Mouse (Mus musculus) ovary, adult 18-20 months (tissue): Measurements from ENCODE around the gene Rab25.

Source experiments
- DNase-seq: peaks from one replicate; pipeline ENCODE4 v3.0.0; 2022; ENCODE audit warnings: low spot score, mixed read lengths

Gene Rab25

DNA sequence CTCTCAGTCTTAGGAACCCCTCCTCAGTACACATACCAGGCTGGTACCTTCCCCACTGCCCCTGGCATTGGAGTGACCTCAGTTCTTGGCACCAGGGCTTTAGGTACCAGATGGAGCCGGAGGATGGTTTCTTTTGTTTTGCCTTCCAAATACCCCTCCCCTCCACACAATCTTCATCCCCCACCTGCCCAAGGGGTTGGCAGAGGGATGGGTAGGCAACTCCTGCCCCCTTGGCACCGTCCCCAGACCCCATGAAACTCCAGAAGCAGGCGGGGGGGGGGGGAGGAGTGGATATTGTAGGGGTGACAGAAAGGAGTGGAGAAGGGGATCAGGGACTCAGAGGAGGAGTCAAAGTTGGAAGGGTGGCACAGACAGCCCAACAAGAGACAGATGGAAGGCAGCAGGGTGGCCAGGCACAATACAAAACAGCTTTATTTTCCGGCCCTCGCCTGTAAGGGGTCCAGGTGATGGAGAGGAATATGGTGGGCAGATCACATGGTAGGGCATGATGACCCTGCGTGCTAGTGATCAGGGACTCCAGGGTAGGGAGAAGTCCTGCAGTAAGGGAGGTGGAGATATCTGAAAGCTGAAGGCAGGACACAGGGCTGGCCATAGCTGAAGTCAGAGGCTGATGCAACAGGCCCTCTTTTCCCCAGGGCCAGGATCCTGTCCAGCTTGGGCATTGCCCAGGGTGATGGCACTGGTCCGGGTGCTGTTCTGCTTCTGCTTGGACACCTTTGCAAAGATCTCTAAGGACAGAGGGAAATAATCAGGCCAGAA lies 6.3 kb downstream of the Rab25 start:
- DNase-seq = no peak

DNA sequence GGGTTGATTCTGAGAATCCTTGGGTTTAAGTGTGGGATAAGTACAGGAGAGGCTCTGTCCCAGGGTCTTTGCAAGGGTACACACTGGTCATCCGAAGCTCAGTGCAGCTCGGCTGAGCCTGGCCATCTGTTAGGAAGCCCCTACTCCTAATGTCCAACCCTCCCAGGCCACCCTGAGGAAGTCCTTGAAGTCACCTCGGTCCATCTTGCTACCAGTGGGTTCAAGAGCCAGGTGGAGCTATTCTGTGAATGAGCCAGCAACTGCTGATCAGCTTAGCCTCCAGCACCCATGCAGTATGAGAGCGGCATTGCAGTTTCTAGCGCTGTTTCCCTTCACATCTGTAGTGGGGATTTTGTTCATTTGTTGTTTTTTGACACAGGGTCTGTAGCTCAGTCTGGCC lies 8.0 kb downstream of the Rab25 start:
- no peak for DNase-seq

DNA sequence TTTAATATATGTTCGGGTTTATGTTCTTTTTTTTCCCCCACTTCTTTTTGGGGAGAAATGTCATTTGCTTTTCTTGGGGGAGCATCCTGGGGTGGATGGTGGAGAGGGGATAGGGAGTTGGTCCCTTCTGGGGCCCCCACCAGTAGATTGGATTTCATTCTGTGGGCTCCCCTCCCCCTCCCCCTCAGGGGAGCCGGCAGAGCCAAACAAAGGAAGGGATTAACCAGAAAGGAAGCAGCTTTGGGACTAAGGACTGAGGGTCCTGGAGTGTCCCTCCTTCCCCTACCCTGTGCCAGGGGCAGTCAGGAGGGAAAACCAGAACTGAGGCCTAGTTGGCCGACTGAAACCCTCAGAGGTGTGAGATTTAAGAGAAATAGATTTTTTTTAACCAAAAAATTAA lies 8.7 kb downstream of the Rab25 start:
- DNase-seq = no peak

DNA sequence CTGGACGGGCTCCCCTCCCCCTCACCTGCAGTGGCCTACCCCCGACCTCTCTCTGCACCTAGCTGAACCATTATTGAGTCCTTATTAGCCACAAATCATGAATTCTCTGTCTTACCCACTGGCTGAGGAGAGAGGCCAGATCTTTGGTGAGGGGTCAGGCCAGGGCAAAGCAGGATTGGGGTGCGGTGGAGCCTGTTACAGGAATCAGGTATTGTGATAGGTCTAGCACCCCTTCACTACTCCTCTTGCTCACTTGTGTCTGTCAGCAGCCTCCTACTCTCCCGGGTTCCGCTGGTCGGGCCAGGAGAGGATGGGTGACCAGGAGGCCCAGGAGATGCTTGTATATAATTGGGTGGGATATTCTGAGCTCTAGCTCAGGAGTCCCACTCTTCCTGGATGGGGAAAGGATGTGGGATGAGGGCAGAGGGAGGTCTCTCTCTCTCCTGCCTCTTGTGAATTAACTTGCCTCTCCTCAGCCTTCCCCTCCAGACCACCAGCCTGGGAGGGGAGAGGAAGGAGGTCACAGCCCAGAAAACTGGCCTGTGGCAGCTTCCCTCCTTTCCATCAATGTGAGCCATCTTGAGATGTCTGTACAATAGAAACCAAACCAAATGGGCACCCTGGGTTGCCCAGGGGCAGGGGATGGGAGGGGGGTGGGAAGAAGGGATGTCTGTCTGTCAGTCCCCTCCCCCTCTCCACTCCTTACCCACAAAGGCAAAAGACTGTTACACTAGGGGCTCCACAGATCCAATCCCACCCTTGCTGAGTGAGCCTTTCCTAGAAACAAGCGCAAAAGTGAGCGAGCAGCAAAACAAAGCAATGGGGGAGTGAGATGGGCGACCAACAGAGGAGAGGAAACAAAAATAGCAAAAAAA lies 9.6 kb downstream of the Rab25 start:
- no peak for DNase-seq

DNA sequence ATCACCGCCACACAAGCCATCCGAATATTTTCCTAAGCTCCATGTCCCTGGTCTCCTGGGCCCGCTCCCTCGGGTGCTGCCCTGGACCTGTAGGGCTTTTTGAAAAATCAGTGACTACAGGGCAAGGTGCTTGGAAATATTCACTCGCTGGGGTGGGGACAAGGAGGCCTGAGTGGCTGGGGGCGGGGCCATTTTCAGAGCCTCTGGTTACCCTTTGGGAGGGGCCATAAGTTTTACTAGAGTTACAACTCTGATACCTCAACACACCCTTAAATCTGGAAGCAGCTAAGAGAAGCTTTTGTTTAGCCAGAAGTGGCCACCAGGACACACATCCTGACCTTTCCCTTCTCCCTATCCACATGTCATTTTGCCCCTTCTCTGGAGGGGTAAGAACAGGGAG lies 11.0 kb downstream of the Rab25 start:
- no peak for DNase-seq

DNA sequence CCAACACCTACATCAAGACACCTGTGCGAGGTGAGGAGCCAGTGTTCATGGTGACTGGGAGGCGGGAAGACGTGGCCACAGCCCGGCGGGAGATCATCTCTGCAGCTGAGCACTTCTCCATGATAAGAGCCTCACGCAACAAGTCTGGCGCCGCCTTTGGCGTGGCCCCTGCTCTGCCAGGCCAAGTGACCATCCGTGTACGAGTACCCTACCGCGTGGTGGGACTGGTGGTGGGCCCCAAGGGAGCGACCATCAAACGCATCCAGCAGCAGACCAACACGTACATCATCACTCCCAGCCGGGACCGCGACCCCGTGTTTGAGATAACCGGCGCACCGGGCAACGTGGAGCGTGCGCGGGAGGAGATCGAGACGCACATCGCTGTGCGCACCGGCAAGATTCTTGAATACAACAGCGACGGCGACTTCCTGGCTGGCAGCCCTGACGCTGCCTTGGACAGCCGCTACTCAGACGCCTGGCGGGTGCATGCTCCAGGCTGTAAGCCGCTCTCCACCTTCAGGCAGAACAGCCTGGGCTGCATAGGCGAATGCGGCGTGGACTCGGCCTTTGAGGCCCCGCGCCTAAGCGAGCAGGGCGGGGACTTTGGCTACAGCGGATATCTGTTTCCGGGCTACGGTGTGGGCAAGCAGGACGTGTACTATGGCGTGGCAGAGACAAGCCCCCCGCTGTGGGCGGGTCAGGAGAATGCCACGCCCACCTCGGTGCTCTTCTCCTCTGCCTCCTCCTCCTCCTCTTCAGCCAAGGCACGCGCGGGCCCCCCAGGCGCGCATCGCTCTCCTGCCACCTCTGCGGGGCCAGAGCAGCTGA lies 11.8 kb downstream of the Rab25 start:
- peak; percentile 61 for DNase-seq

DNA sequence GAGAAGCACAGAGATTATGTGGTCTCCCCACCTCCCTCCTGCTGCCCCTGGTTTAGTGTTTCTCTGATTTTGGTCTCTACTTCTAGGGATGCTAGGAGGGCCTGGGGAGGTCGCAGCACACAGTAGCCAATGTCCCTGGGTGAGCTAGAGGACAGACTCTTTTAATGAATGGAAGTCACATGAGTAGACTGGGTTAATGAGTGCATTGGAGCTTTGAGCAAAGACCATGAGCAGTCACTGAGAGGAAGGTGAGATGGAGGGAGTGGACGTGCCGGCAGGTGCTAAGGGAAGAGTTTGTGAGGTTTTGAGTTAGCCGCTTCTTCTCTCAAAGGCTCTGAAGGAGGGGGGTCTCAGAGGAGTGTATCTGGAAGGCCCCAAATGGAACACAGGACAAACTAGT lies 12.6 kb downstream of the Rab25 start:
- no peak for DNase-seq

DNA sequence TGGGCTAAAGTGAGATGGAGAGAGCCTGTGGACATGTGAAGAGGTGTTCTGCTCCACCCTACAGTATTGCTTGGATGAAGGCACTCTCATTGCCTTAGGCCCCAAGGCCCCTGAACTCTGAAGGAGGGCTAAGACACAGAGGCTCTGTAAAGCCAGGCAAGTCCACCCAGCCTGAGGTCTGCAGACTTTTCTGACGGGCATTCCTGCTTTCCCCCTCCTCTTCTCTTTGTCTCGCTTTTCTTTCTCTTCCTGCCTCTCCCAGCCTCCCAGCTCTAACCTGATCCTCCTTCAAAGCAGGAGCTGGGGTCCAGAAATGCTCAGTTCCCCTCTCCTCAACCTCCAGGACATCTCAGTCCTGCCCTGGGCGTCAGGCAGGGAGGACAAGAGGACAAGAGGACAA lies 13.1 kb downstream of the Rab25 start:
- no peak for DNase-seq

DNA sequence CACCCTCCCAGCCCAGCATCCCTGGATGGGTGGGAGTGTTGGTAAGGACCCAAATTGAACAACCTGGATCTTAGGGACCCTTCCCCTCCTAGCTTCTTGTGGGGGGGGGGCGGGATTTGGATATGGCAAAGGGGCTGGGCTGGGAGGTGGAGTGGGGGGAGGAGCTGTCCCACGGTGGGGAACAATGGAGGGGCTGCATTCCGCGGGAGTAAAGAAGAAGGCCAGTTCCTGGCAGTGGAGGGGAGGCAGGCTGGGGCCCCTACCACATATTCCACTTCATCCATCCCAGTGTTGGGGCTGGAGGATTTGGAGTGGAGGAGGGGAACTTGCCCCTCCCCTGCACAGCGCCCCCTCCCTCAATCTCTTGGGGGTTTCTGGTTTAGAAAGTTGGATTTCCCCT lies 14.4 kb downstream of the Rab25 start:
- no peak for DNase-seq

DNA sequence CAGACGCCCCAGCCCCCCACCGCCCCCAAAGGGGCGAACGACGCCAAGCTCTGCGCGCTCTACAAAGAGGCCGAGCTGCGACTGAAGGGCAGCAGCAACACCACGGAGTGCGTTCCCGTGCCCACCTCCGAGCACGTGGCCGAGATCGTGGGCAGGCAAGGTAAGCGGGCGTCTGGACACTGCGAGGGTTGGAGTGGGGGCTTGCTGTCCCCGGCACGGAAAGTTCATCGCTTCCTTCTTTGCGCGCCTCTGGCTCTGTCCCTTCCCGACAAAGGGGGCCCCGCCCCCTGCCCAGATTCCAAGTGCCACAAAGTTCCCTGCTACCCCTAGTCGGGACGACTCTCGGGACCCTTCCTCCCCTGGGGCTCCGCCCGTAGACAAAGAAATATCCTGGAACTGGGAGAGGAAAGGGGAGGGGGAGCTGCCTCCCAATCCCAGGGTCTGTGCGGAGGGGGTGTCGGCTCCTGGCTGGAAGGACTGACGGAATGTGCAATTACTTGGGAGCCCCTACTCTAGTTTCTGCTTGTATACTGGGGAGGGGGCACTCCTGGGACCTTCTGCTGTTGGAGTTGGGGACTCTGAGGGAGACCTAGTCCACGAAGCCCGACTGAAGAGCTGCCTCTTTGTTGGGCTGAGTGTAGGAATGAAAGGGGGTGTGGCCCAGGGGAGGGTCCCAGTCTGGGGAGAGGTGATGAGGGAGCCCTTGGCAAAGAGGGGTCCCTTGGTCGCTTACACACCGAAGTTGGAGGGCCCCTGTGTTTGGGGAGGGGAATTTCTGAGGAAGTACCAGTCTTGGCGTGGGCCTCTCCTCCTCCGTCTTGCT lies 15.2 kb downstream of the Rab25 start:
- DNase-seq = no peak

DNA sequence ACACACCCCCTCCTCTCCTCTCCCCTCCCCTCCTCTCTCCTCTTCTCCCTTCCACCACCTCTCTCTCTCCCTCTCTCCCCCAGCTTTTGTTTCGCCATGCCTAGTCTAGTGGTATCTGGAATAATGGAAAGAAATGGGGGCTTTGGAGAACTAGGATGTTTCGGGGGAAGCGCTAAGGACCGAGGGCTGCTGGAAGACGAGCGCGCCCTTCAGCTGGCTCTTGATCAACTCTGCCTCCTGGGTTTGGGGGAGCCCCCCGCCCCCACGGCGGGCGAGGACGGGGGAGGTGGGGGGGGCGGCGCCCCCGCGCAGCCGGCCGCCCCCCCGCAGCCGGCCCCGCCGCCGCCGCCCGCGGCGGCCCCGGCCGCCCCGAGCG lies 15.8 kb downstream of the Rab25 start, which contains the start of gene Mex3a:
Gene Mex3a (plus strand): TSS at position 97 of the 376 bp plus-strand sequence.
- no peak for DNase-seq

DNA sequence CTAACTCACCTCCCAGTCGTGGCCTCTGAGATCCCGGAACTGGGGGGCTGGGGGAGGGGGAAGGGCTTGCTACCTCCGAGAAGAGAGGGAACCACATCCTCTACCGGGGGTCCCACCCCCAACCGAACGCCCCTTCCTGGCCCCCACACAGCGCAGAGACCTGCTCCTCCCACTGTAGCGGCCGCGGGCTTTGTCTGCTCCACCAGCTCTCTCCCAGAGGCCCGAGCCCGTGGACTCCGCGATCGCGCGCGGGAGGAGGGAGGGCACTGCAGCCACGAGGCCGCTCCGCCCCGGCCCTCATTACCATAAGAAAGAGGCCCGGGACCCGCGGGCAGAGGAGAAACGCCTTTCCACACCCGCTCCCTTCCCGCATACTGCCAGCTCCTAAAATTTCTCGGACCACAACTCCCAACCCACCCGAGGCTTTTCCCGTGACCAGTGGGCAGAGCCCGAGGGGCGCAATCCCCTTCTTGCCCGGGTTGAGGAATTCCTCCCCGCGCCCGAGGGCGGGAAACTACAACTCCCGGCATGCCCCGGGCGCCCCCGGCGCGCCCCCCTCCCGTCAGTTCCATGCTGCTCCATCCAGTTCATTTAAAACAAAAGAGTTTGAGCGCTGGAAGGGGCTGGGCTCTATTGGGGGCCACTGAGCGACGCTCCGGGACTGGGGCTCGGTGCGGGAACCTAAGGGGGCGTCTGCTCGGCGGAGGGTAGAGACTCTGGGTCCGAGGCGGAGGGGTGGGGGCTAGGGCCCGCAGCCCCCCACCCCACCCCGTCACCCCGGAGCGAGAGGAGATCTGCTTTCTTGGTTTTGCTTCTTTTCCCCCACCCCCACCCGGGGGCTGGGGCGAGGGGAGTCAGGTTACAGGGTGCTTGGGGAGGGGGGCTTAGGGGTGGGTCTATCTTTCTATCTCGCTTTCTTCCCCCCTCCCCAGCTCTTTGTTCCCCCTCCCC lies 16.5 kb downstream of the Rab25 start:
- DNase-seq = peak; percentile 82

DNA sequence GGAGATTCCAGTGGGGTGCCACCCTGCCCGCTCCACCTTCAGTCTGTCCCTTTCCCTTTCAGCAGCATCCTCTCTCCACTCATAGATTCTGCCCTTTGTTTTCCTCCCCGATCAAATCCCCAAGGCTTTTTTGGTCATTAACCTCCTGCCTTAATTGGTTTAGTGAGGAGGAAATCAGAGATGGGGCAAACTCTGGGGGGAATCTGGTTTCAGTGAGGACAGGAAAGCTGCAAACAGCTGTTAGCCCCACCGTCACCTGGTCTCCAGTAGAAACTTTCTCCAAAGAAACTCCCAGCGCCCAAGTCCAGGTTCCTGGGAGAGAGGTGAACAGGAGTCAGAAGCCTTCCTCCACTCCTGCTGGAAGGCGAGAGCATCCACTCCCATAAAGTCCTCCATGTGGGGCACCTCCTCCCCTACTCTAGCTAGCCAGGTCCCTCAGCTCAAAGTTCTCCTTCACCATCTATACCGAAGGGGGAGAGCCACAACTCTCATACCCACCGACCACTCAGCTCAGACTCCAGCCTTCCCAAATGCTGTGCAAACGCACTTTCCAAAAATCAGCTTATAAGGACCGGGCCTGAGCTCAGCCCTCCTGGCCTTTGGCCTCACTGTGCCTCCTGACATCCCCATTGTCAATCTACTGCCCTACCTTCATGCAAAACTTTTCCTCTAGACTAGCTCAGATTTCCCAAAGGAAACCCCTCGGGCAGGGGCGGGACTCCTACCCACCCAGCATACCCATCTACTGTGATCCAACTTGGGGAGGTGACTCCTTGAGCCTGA lies 17.8 kb downstream of the Rab25 start:
- no peak for DNase-seq

DNA sequence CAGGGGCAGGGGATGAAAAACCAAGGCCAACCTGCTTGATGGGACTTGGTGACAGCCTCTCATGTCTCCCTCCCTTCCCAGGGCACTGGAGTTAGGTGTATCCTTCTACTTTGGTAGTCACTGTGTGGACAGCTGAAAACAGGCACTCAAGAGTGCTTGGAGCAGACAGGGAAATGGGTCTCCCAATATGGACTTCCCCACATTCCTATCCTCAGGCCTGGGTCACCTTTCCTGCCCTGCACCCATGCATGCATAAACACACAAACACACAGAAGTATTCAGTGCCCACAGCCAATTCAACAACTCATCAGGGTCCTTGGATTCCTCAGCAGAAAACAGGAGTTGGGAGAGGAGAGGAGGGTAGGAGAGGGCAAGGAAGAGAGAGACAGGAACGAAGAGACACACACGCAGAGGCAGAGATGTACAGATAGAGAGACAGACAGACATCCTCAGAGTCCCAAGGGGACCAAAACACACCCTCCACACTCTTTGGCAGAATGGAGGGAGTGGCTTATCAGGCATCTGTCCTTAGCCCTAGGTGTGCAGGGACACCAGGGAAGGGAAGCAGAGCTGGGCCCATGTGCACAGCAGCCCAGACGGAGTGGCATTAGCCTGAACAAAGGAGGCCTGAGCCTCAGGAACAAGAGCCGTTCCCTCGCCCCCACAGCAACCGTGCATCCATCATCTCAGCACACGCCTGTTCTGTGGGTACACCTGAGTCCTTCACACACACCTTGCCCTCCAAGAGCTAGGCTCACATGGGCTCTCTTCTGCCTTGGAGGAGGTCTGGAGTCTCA lies 18.7 kb downstream of the Rab25 start:
- DNase-seq = no peak

DNA sequence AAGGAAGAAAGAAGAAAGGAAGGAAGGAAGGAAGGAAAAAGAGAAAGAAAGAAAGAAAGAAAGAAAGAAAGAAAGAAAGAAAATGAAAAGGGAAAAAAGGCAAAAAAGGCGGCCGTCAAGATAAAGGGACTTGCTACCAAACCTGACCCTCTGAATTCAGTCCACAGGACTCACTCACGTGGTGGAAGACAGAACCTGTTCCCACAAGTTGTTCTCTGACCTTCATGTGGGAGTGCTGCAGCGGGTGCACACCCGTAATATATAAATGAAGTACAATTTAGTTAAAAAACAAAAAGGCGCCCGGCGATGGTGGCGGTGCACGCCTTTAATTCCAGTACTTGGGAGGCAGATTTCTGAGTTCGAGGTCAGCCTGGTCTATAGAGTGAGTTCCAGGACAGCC lies 19.5 kb downstream of the Rab25 start:
- DNase-seq = no peak

DNA sequence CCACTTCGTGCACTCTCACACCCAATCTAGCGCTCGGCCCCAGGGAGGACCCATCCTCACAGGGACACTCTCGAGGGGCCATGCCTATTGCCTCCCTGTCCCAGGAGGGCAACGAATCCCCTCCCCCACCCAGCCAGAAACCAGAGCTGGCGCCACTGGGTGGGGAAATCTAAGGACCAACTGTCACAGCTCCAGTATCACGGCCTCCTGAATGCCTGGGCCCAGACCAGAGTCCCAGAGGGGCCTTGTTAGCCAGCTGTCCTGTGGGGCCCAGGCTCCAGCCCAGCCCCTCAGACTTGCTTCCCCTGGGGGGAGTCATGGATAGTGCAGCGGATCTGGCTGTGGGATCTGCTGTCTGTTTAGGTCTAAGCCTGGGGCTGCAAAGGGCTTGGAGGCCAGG lies 20.5 kb downstream of the Rab25 start:
- DNase-seq = no peak

DNA sequence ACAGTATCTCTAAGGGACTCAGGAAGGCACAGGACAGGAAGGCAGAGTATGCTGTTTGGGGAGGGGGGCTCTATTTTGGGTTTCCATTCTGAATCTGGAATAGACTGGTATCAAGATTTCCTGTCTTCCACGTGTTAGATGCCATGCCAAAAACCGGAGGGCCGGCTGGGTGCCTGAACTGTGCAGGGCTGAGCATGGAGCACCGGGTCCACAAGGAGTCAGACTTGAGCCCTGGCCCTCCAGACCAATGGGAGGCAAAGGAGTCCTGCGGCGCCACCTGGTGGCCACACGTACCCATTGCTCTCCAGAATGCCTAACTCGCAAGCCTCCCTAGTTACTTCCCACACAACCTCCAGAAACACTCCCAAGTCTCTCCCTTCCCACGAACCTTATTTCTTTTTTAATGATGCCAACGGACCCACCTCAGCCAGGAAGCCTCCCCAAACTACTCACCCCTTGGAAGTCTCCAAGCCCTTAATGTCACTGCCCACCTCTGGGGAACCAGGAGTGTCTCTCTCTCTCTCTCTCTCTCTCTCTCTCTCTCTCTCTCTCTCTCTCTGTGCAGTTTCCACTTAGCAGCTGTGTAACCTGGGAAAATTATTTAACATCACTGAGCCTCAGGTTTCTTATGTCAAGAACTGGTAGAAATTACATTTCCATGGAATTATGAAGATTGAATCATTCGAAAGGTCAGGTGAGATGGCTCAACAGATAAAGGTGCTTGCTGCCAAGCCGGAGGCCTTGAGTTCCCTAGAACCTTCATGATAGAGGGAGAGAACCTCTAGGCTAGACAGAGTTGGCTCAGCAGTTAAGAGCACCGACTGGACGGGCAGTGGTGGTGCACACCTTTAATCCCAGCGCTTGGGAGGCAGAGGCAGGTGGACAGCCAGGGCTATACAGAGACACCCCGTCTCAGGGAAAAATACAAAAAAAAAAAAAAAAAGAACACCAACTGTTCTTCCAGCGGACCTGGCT lies 21.7 kb downstream of the Rab25 start:
- peak; percentile 79 for DNase-seq

DNA sequence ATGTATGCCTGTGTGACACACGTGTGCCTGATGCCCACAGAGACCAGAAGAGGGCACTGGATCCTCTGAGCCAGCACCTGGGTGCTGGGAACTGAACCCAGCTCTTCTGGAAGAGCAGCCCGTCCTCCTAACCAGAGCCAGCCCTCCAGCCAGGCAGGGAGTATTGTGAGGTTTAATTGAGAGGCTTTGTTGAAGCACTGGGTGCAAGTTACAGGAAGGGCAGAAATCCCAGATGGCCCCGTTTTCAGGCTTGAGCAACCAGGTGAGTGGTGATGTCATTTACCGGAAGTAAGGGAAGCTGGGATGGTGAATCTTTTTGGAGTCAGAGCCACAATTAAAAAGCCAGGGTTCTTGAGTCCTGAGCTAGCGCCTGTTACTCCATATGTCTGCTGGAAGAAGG lies 23.1 kb downstream of the Rab25 start:
- no peak for DNase-seq
